Mouse (Mus musculus) intestine, embryonic 16.5 days (tissue): ENCODE measurements around the gene Hyal3. TPM values are rescaled to one million over a fixed set of nuclear protein-coding genes. Genes with fewer than 3 reads are reported as not detected.
A peak's percentile ranks its signal among the peaks of the same experiment; 100 is the strongest.
"Not testable (repeated sequence)": the region's sequence is repeated elsewhere in the genome, so short reads cannot be mapped to it uniquely, and the experiment has no call there.

ENCODE experiments used
- ATAC-seq: fragments of 200-750 bp; cut with Nextera tagmentation; 2 replicates; pipeline ENCODE4 v1.8.0; 2017; ENCODE audit warnings: moderate TSS enrichment, moderate library complexity
- H3K27ac ChIP-seq: fragments of 300-500 bp; sonication (generic); 2 replicates; pipeline ENCODE4 v1.5.1; 2014; ENCODE audit warnings: mild to moderate bottlenecking, low read length
- H3K27me3 ChIP-seq: fragments of 300-500 bp; sonication (generic); replicated peaks from 2 replicates; pipeline ENCODE4 v1.6.1; 2014; ENCODE audit warnings: low read length, control low read depth, mixed read lengths; ENCODE audit not compliant: control insufficient read depth, insufficient read depth
- H3K36me3 ChIP-seq: fragments of 300-500 bp; sonication (generic); 2 replicates; pipeline ENCODE4 v1.6.1; 2014; ENCODE audit warnings: low read length, control low read depth; ENCODE audit not compliant: control insufficient read depth, insufficient read depth
- H3K4me1 ChIP-seq: fragments of 300-500 bp; sonication (generic); 2 replicates; pipeline ENCODE4 v1.6.1; 2014; ENCODE audit warnings: low read length, control low read depth, mixed read lengths; ENCODE audit not compliant: control insufficient read depth, insufficient read depth
- H3K4me2 ChIP-seq: fragments of 300-500 bp; sonication (generic); 2 replicates; pipeline ENCODE4 v1.6.1; 2014; ENCODE audit warnings: low read depth, low read length, control low read depth
- H3K4me3 ChIP-seq: fragments of 300-500 bp; sonication (generic); 2 replicates; pipeline ENCODE4 v1.5.1; 2014; ENCODE audit warnings: mild to moderate bottlenecking, low read length
- H3K9ac ChIP-seq: fragments of 300-500 bp; sonication (generic); 2 replicates; pipeline ENCODE4 v1.6.1; 2014; ENCODE audit warnings: low read depth, low read length
- H3K9me3 ChIP-seq: fragments of 300-500 bp; sonication (generic); 2 replicates; pipeline ENCODE4 v1.6.1; 2016; ENCODE audit warnings: low read length, control low read depth; ENCODE audit not compliant: control insufficient read depth
- WGBS: fragments of 180-500 bp; shearing (Covaris S2); extraction: QIAGEN DNeasy Blood & Tissue Kit; methylation state at CpG from one replicate; pipeline ENCODE4 v1.1.7; 2014; 5-methylcytosine and 5-hydroxymethylcytosine counted together
- polyA plus RNA-seq: library from polyadenylated mRNA; unstranded; fragments of >200 nt; fragmentation: Nextera tagmentation; extraction: Ambion mirVana; gene quantifications from 2 replicates; pipeline ENCODE4 v1.2.1, GENCODE M21; 2015

Gene Hyal3
- polyA plus RNA-seq, 1 experiment from 2014 or later, result 0.68 TPM

- no peaks in the 10 kb centered on the region for H3K9me3 ChIP-seq
- no peaks in the 10 kb centered on the region for H3K27me3 ChIP-seq
- WGBS, result under 1% methylated on average over 41 of the region's 41 CpGs
- peak overlapping the region; percentile 74 for H3K4me2 ChIP-seq
- peak; percentile 82 for ATAC-seq
- H3K9ac ChIP-seq, result peak overlapping the region; percentile 85
- H3K36me3 ChIP-seq, result peaks cover 6% of the 10 kb centered on the region; the same call in 1 of the 2 replicates
- H3K4me3 ChIP-seq, result peak overlapping the region; percentile 78
- peaks cover 55% of the 10 kb centered on the region for H3K4me1 ChIP-seq
- peak overlapping the region; percentile 72 for H3K27ac ChIP-seq
Observed at GRCm38 (mm10) chr9:107568331-107569261, 12.0 kb upstream of the Hyal3 start.

- Histone ChIP-seq H3K9me3 (no peaks in the 10 kb centered on the region), H3K4me3 (peak overlapping the region; percentile 78), H3K27ac (peak overlapping the region; percentile 72), H3K4me1 (peaks cover 49% of the 10 kb centered on the region), H3K36me3 (peaks cover 6% of the 10 kb centered on the region; the same call in 1 of the 2 replicates), H3K9ac (peak overlapping the region; percentile 85), H3K4me2 (peak overlapping the region; percentile 74), H3K27me3 (no peaks in the 10 kb centered on the region)
- under 1% methylated on average over 23 of the region's 23 CpGs for WGBS
- peak; percentile 22 for ATAC-seq
Observed at GRCm38 (mm10) chr9:107569270-107569669, 11.3 kb upstream of the Hyal3 start.

- ATAC-seq, result no peak
- H3K36me3 ChIP-seq, result peaks cover 6% of the 10 kb centered on the region; the same call in 1 of the 2 replicates
Observed at GRCm38 (mm10) chr9:107570016-107570415, 10.6 kb upstream of the Hyal3 start.

GRCm38 (mm10) chr9:107570845-107571244 lies 9.8 kb upstream of the Hyal3 start:
- ATAC-seq, result no peak
- H3K9me3 ChIP-seq, result no peaks in the 10 kb centered on the region
- WGBS, result 65% methylated on average over 21 of the region's 21 CpGs
- H3K9ac ChIP-seq, result peak overlapping the region; percentile 85
- peak overlapping the region; percentile 78 for H3K4me3 ChIP-seq
- peaks cover 46% of the 10 kb centered on the region for H3K4me1 ChIP-seq
- peak overlapping the region; percentile 53 for H3K27ac ChIP-seq
- no peaks in the 10 kb centered on the region for H3K27me3 ChIP-seq
- H3K36me3 ChIP-seq, result peaks cover 3% of the 10 kb centered on the region; the same call in 1 of the 2 replicates
- H3K4me2 ChIP-seq, result peak overlapping the region; percentile 74

More at GRCm38 (mm10) chr9:107570016-107570415, 10.6 kb upstream of the Hyal3 start:
- peak overlapping the region; percentile 85 for H3K9ac ChIP-seq
- peak overlapping the region; percentile 74 for H3K4me2 ChIP-seq
- H3K9me3 ChIP-seq, result no peaks in the 10 kb centered on the region
- H3K4me1 ChIP-seq, result peaks cover 45% of the 10 kb centered on the region
- H3K27me3 ChIP-seq, result no peaks in the 10 kb centered on the region
- 37% methylated on average over 13 of the region's 13 CpGs for WGBS
- H3K4me3 ChIP-seq, result peak overlapping the region; percentile 78
- peak overlapping the region; percentile 72; the same call in 1 of the 2 replicates for H3K27ac ChIP-seq

- no peaks in the 10 kb centered on the region for H3K9me3 ChIP-seq
- H3K4me3 ChIP-seq, result peak overlapping the region; percentile 78; the same call in 1 of the 2 replicates
- H3K27ac ChIP-seq, result peak overlapping the region; percentile 52; the same call in 1 of the 2 replicates
- WGBS, result 79% methylated on average over 22 of the region's 22 CpGs
- H3K9ac ChIP-seq, result no peak overlapping the region
- H3K27me3 ChIP-seq, result no peaks in the 10 kb centered on the region
- peaks cover 3% of the 10 kb centered on the region; the same call in 1 of the 2 replicates for H3K36me3 ChIP-seq
- H3K4me1 ChIP-seq, result peaks cover 47% of the 10 kb centered on the region
- H3K4me2 ChIP-seq, result peak overlapping the region; percentile 74
- no peak for ATAC-seq
Observed at GRCm38 (mm10) chr9:107571534-107572326, 8.9 kb upstream of the Hyal3 start.

- Histone ChIP-seq H3K27me3 (no peaks in the 10 kb centered on the region), H3K4me2 (no peak overlapping the region), H3K4me1 (peaks cover 45% of the 10 kb centered on the region), H3K36me3 (peaks cover 3% of the 10 kb centered on the region; the same call in 1 of the 2 replicates), H3K9ac (no peak overlapping the region), H3K4me3 (no peak overlapping the region), H3K27ac (no peak overlapping the region), H3K9me3 (no peaks in the 10 kb centered on the region)
- 89% methylated on average over 2 of the region's 2 CpGs for WGBS
- no peak for ATAC-seq
Observed at GRCm38 (mm10) chr9:107572327-107572662, 8.3 kb upstream of the Hyal3 start.

- not testable (repeated sequence) for H3K27ac ChIP-seq, ATAC-seq, H3K4me3 ChIP-seq, H3K4me2 ChIP-seq, H3K9me3 ChIP-seq, H3K27me3 ChIP-seq, H3K9ac ChIP-seq, H3K36me3 ChIP-seq
- 81% methylated on average over 6 of the region's 6 CpGs for WGBS
- peaks cover 40% of the 10 kb centered on the region for H3K4me1 ChIP-seq
Observed at GRCm38 (mm10) chr9:107573774-107574173, 6.8 kb upstream of the Hyal3 start.

GRCm38 (mm10) chr9:107575579-107576356 lies 4.8 kb upstream of the Hyal3 start:
- peak; percentile 71 for ATAC-seq
- H3K27ac ChIP-seq, result peak overlapping the region; percentile 74
- H3K36me3 ChIP-seq, result peaks cover 3% of the 10 kb centered on the region; the same call in 1 of the 2 replicates
- H3K4me2 ChIP-seq, result peak overlapping the region; percentile 6; the same call in 1 of the 2 replicates
- no peaks in the 10 kb centered on the region for H3K9me3 ChIP-seq
- no peak overlapping the region for H3K4me3 ChIP-seq
- H3K9ac ChIP-seq, result peak overlapping the region; percentile 64; the same call in 1 of the 2 replicates
- 59% methylated on average over 14 of the region's 14 CpGs for WGBS
- H3K27me3 ChIP-seq, result no peaks in the 10 kb centered on the region
- H3K4me1 ChIP-seq, result peaks cover 38% of the 10 kb centered on the region
